Mouse (Mus musculus) erythroblast, embryonic 14.5 days (primary cell): ENCODE measurements around the gene Adgrf5.

ENCODE experiments used
- GATA1 ChIP-seq: IDR thresholded peaks from 2 replicates; pipeline ENCODE4 v1.6.1; 2012; ENCODE audit warnings: low read length, inconsistent platforms, mixed read lengths
- TAL1 ChIP-seq: IDR thresholded peaks from 3 replicates; pipeline ENCODE4 v1.6.1; 2012; ENCODE audit warnings: low read length, inconsistent platforms, mixed read lengths

GRCm38 (mm10) chr17:43329216-43329615 lies 31.0 kb upstream of the Adgrf5 start:
- TF ChIP-seq TAL1 (no peak), GATA1 (no peak)
